Mouse (Mus musculus): ENCODE data around the gene Vmn1r88. TPM values are rescaled to one million over a fixed set of nuclear protein-coding genes. Genes with fewer than 3 reads are reported as not detected.

Vmn1r88 gene
- polyA plus RNA-seq (2015; fragmentation: Nextera tagmentation; extraction: Ambion mirVana), result not detected in 2 replicates

DNA sequence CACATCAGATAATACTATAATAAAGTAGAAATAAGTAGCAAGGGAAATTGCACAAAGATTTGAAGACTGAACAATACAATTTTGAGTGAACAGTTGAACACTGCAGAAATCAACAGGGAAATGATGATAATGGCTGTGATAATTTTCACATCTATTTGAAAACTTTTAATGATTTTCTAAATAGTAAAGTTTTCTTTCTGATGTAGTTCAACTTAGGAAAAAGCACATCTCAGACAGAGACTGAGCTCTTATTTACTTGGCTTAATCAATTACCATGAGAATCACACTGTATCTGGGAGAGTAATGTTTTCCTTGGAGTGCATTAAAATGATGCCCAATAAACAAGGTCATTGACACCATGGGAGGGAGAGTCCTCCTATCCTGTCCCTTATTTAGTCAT lies at the start of gene Vmn1r88:
Gene Vmn1r88, plus strand, starts transcription at position 301 of the 400 bp plus-strand sequence.

DNA sequence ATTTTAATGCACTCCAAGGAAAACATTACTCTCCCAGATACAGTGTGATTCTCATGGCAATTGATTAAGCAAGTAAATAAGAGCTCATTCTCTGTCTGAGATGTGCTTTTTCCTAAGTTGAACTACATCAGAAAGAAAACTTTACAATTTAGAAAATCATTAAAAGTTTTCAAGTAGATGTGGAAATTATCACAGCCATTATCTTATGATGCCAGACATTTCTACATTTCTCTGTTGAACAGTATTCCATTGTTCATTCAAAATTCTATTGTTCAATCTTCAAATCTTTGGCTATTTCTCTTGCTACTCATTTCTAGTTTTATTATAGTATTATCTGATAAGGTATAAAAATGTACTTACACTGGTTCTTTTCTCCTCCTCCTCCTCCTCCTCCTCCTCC lies 39.6 kb upstream of the Vmn1r88 start, which contains the start of gene Vmn1r86:
Gene Vmn1r86, minus strand, starts transcription at position 101 of the 400 bp plus-strand sequence.

DNA sequence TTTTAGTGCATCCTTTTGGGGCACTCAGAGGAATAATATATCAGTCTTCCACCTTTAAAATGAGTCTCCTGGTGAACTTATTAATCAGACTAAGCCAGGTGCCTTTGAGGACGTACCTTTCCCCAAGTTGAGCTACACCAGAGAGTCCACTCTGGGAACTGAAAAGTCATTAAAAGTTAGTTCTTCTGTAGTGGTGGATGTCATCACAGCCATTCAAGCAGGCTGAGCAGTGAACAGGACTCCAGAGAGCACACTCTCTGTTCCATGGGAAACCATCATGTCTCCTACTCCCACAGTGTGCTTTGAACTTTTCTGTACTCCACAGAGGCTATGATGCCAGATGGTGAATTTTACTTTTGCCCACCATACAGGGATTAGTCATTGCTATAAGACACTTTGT lies 19.3 kb upstream of the Vmn1r88 start, which contains the start of gene Vmn1r87:
Gene Vmn1r87, minus strand, starts transcription at position 101 of the 400 bp plus-strand sequence.

DNA sequence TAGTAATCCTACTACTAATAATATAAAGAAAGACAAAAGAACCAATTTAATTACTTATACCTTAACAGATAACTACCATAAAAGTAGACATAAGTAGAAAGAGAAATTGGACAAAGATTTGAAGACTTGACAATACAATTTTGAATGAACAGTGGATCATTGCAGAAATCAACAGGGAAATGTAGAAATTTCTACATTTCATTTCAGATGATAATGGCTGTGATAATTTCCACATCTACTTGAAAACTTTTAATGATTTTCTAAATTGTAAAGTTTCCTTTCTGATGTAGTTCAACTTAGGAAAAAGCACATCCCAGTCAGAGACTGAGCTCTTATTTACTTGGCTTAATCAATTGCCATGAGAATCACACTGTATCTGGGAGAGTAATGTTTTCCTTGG lies 53.4 kb downstream of the Vmn1r88 start, which contains the start of gene Vmn1r89:
Gene Vmn1r89, plus strand, starts transcription at position 301 of the 400 bp plus-strand sequence.

Other genes with a start within 250 kb of the Vmn1r88 start
- gene Rps5, start 237.3 kb upstream of the Vmn1r88 start, polyA plus RNA-seq (2015; fragmentation: Nextera tagmentation; extraction: Ambion mirVana), result 620 and 632 TPM in 2 replicates
- 1.0 and 1.6 TPM in 2 replicates for gene Rnf225, start 232.2 kb upstream of the Vmn1r88 start, polyA plus RNA-seq (2015; fragmentation: Nextera tagmentation; extraction: Ambion mirVana)
- 10.5 and 12.2 TPM in 2 replicates for gene Zfp324, start 193.7 kb upstream of the Vmn1r88 start, polyA plus RNA-seq (2015; fragmentation: Nextera tagmentation; extraction: Ambion mirVana)
- gene Zfp446, start 181.7 kb upstream of the Vmn1r88 start, polyA plus RNA-seq (2015; fragmentation: Nextera tagmentation; extraction: Ambion mirVana), result 6.8 and 7.0 TPM in 2 replicates
- 0.17 and 0.32 TPM in 2 replicates for gene Slc27a5, start 161.4 kb upstream of the Vmn1r88 start, polyA plus RNA-seq (2015; fragmentation: Nextera tagmentation; extraction: Ambion mirVana)
- 179 and 196 TPM in 2 replicates for gene Trim28, start 160.5 kb upstream of the Vmn1r88 start, polyA plus RNA-seq (2015; fragmentation: Nextera tagmentation; extraction: Ambion mirVana)
- gene Zbtb45, start 149.5 kb upstream of the Vmn1r88 start, polyA plus RNA-seq (2015; fragmentation: Nextera tagmentation; extraction: Ambion mirVana), result 28.3 and 32.5 TPM in 2 replicates
- 180 and 183 TPM in 2 replicates for gene Chmp2a, start 124.8 kb upstream of the Vmn1r88 start, polyA plus RNA-seq (2015; fragmentation: Nextera tagmentation; extraction: Ambion mirVana)
- 188 and 191 TPM in 2 replicates for gene Ube2m, start 121.3 kb upstream of the Vmn1r88 start, polyA plus RNA-seq (2015; fragmentation: Nextera tagmentation; extraction: Ambion mirVana)
- 8.7 and 10.4 TPM in 2 replicates for gene Mzf1, start 104.8 kb upstream of the Vmn1r88 start, polyA plus RNA-seq (2015; fragmentation: Nextera tagmentation; extraction: Ambion mirVana)
- gene Vmn1r85, start 64.4 kb upstream of the Vmn1r88 start, polyA plus RNA-seq (2015; fragmentation: Nextera tagmentation; extraction: Ambion mirVana), result 0.30 and 0.38 TPM in 2 replicates
- not detected in 2 replicates for gene Vmn1r86, start 39.7 kb upstream of the Vmn1r88 start, polyA plus RNA-seq (2015; fragmentation: Nextera tagmentation; extraction: Ambion mirVana)
- not detected in 2 replicates for gene Vmn1r87, start 19.4 kb upstream of the Vmn1r88 start, polyA plus RNA-seq (2015; fragmentation: Nextera tagmentation; extraction: Ambion mirVana)
- not detected in 2 replicates for gene Vmn1r89, start 53.5 kb downstream of the Vmn1r88 start, polyA plus RNA-seq (2015; fragmentation: Nextera tagmentation; extraction: Ambion mirVana)
- gene Lig1, start 117.7 kb downstream of the Vmn1r88 start, polyA plus RNA-seq (2015; fragmentation: Nextera tagmentation; extraction: Ambion mirVana), result 33.7 and 37.7 TPM in 2 replicates
- gene Zswim9, start 119.2 kb downstream of the Vmn1r88 start, polyA plus RNA-seq (2015; fragmentation: Nextera tagmentation; extraction: Ambion mirVana), result 5.1 and 6.0 TPM in 2 replicates
- 0.25 and 0.31 TPM in 2 replicates for gene Pla2g4c, start 165.1 kb downstream of the Vmn1r88 start, polyA plus RNA-seq (2015; fragmentation: Nextera tagmentation; extraction: Ambion mirVana)
- gene Cabp5, start 238.6 kb downstream of the Vmn1r88 start, polyA plus RNA-seq (2015; fragmentation: Nextera tagmentation; extraction: Ambion mirVana), result not detected in 2 replicates

Data from neural tube, postnatal 0 days (tissue).